Mouse (Mus musculus) embryo, embryonic 10.5 days (tissue): ENCODE results near the gene Dok4.
"Not testable (repeated sequence)": the region's sequence is repeated elsewhere in the genome, so short reads cannot be mapped to it uniquely, and the experiment has no call there.

ENCODE experiments used
- DNase-seq: peaks from one replicate; pipeline ENCODE4 v3.0.0-alpha.2; 2015; ENCODE audit warnings: low spot score

The Dok4 gene

DNA sequence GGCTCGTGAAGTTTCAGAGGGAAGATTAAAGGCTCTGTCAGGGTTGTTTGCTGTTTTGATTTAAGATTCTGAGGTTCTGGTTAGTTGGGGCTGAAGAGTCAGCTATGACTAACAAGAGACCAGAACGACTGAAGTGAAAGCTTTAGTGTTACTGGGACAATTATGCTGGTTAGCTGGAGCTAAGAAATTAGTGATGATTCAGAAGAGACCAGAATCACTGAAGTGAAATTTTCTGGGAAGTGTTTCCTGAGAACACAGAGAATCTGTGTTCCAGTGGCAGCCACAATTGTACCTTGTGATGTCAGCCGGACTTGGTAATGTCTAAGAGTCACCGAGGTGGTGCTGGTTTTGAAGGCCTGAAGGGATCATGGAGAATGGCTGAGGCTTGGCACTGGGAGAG lies 4.6 kb upstream of the Dok4 start:
- DNase-seq = no peak

DNA sequence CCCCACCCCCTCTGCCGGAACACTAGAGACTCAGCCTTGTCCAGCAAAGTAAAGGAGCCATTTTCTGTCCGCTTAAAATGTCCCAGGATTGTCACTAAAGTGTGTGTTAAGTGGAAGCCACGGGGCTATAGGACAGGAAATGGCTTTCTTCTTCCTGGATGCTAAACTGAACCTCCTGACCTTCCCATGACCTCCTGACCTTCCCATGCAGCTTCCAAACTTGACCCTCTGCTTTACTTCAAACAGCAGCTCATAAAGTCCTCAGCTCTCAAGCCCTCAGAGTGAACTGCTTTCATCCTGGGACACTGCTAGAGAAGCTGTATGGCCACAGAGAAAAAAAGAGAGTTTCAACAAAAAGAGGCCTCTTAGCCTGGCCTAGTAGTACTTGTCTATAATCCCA lies 690 bp upstream of the Dok4 start:
- peak; percentile 37 for DNase-seq

DNA sequence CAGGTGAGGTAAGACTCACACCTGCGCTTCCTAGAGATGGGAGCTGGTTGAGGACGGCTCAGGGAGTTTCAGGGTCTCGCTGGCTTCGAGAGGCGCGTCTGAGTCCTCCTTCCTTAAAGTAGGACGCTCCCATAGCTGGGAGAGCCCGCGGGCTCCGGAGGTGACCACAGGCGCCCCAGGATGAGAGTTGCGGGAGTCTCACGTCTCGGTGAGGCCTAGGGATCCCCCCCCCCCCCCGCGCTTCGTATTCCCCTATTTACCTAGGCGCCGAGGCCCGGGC lies 319 bp downstream of the Dok4 start:
- peak; percentile 14 for DNase-seq

DNA sequence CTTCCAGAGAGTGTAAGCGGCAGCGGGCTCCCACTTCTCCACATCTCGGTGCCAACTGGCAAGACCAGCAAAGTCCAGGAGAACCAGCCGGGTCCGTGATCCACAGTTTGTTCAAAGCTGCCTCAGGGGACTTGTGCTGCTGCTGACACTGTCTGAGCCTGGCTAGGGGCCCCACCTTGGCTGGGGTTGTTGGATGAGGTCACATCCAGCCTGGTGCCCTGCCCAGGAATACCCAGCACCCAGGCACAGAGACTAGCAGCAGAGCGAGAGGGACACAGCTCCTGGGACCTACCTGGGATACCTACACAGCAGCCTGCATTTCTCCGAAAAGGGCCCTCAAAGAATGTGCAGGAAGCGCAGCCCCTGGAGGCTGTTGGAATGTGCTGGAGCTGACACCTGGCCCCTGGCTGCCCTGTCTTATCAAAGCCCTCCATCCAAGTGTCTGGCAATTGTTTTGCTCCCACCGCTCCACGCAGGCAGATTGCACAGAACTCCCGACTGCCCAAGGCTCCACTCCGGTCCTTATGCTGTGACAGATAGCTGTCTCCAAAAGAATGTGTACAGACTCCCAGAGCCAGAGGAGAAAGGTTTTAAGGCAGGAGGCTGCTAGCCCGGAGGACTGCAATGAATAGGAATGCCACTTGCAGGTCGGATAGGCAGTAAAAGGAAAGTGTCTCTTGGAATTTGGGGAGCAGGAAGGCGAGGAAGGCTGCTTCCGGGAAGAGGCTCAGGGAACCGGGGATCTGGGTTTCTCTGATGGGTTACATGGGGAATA lies 847 bp downstream of the Dok4 start:
- DNase-seq = peak; percentile 10

DNA sequence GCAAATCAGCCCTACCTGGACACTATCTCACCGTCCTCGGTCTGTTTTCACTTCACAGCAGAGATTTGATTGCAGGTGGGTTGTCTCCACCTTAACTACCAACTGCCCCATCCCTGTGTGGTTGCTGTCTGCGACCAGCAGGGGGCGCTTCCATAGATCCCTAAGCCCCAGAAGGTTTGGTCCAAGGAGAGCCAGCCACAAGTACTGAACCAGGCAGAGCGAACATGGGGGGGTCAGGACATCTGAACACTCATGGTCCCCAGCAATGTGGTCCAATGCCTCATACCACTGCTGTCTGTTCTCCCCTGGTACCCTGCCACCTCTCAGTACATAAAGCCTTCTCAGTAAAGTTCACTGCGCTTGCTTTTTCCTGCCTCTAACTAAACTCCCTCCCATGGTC lies 1.8 kb downstream of the Dok4 start:
- DNase-seq = peak; percentile 80

DNA sequence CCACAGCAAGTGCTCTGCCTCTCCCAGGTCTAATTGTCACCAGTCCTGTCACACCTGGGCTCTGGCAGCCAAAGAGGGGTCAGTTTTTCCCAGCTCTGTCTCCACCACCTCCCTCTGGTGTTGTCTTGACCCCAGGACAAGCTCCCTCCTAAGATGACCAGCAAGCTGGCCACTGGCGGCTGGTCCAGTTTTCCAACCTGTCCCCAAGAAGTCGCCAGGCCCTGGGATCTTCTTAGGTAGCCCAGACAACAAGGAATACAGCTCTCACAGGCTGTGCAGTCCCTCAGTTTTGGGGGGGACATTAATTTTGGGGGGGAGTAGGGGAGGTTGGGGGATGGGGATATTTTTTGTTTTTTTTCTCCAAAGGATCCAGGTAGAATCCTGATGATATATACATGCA lies 3.6 kb downstream of the Dok4 start:
- DNase-seq = no peak

DNA sequence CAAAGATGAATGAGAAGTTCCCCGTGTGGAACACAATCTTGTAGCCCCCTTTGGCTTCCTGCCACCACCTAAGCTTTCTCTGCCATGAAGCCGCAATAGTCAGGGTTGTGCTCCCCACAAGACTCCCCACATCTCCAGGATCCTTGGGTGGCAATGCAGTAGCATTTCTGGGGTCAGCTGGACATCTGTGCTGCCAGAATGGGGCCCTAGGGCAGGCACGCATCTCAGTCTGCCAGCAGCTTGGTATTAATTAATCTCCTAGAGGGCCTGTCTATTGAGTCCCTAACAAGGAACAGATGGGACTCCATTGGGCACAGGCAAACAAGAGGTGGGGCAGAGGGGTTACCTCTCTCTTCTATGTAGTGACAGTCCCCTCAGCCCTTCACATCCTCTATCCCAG lies 4.0 kb downstream of the Dok4 start:
- peak; percentile 48 for DNase-seq

DNA sequence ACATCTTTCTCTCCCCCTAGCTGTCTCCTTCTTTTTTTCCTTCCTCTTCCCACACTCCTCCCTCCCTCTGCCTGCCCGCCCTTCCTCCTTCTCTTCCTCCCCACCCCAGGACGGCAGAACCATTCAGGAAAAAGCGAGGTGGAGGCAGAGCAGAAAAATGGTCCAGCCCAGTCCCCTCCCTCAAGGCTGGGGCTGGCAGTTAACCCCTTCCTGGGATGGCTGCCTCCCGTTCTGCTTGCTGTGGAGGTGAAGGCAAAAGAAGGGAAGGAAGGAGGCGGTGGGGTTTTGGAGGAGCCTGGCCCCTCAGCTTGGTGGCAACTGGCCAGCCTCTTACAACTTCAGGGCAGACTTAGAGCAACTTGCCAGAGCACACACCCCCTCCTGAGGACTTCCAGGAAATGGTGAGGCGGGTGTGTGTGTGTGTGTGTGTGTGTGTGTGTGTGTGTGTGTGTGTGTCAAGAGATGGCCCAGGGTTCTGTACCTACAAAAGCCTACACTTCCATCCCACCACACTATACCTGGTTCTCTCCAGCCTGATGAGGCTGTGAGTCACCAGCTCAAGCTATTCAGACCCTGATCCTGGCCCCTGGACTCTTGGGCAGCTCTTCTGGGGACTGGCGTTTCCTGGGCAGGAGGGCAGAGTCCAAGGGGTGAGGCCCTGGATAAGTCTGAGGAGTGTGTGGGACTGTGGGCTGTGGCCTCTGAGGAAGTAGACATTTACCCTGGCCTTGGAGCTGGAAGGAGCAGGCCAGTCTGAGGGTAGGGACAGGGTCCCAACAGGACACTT lies 4.8 kb downstream of the Dok4 start:
- peak; percentile 76 for DNase-seq

DNA sequence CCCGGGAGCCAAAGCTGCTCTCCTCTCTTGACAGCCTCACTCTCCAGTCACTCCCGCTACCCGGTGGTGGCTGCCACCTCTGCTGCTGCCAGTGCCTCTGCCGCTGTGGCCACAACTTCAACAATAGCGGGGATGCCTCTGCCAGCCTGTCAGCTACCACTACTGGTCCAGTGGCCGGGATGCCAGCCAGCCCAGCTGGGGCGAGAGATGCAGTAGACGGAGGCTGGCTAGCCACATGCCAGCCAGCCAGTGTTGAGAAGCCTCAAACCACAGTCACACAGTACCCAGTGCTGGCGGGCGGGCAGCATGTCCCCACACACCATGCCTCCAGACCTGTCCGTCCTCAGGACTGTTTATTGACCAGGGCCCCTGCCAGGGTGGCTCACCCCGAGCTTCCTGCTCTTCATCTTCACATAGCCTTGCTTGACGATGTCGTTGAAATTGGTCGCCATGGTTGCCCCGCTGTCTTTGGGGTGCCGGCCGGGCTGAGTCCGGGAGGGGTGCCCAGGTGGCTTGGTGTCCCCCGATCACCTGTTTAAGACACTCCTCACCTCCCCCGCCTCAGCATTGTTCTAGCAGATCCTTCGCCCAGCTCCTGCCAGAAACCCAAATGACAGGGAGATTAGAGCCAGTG lies 5.5 kb downstream of the Dok4 start:
- DNase-seq = no peak

DNA sequence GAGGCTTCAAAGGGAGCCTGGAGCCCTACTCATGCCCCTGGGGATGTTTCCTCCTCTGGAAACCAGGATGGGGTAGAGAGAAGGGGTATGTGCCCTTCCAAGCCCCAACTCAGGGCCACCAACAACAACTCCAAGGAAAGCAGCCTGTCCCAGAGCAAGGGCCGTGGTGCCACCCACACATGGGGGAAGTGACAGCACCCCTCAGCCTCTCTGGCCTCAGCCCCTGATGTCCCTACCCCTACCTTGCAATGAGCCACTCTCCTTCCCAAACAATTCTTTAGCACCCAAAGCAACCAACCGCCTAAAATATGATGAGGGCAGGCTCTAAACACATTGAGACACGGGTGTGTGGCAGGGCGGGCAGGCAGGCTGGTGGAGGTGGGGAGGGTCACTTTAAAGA lies 6.1 kb downstream of the Dok4 start:
- DNase-seq = no peak

DNA sequence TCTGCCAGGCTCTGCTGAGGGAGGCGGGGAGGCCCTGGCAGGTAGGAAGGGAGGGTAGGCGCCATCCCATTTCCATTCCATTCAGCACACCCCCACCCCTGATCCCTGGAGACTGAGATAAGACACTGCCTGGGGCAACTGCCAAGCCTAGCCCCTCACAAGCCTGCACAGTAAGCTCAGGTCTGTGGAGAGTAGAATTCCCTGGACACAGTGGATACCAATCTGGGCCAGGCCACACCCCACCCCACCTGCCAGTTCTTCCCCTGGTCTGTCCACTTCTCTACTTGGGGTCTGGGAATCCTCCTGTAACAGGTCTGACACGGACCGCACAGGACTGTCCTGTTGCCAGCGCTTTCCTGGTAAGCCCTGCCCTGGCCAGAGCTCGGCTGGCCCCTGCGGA lies 7.0 kb downstream of the Dok4 start:
- DNase-seq = no peak

DNA sequence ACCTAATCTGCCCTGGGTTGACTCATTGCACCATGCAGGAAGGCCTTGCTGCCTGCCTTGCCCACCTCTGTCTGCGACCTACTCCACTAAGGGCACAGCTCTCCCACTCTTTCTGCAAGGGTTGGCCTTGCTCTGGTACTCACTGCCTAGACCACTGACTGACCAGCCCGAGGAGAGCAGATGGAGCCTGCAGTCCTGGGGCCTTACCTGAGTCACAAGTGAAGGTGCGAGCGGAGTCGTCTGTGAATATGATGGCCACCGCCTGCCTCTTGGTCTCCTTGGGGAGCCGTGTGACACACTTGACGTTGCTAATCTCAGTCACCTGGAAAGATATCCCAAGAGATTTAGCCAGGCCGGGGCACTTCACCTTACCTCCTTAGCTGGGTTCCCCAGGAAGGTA lies 9.2 kb downstream of the Dok4 start:
- DNase-seq = no peak

DNA sequence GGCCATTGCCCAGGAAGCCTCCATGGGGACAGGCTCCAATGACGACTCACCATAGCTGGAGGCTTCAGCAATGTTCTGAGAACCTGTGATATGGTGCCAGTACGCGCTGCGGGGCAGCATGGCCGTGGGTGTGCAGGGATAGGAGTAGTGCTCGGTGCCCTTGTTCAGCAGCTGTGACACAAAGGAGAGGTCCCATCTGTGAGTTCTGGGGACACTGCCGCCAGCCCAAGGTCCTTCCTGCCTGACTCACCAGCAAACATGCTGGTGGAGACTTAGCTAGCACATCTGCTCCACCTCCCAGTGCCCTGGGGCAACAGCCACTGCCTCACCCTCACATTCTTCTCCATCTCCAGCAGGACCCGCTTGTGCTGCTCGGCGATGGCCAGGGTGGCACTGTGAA lies 10.8 kb downstream of the Dok4 start:
- no peak for DNase-seq

DNA sequence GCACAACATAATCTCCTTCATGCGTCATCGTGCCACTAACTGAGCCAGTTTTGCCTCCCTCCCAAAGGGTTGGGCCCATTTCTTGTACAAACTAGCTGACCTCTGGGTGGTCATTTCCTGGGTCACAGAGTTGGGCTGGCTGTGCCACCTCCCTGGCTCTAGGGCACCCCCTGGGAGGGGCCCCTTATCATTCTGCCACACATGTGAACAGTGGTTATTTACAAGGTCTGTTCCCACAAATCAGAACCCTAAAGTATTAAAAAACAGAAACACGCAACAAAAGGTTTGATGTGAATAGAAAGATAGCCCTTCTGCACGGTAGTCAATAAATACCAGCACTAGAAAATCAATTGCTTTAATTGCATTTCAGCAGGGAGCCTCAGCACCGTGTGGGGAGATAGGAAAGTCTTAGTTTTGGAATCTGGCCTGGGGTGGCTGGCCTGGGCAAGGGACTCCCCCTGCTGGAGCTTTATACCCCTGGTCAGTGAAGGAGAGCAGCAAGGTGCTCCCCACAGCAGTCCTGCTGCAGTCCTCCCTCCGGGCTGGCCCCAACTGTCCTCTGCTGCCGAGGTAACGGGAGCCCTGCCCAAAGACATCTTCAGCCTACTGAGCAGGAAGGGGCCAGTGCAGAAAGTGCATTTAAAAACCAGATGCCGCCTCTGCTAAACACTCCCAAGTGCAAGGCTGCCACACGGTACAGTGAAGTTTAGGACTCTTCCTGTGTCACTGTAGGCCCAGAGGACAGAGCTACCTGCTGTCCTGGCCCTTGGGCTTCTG lies 12.0 kb downstream of the Dok4 start:
- no peak for DNase-seq

DNA sequence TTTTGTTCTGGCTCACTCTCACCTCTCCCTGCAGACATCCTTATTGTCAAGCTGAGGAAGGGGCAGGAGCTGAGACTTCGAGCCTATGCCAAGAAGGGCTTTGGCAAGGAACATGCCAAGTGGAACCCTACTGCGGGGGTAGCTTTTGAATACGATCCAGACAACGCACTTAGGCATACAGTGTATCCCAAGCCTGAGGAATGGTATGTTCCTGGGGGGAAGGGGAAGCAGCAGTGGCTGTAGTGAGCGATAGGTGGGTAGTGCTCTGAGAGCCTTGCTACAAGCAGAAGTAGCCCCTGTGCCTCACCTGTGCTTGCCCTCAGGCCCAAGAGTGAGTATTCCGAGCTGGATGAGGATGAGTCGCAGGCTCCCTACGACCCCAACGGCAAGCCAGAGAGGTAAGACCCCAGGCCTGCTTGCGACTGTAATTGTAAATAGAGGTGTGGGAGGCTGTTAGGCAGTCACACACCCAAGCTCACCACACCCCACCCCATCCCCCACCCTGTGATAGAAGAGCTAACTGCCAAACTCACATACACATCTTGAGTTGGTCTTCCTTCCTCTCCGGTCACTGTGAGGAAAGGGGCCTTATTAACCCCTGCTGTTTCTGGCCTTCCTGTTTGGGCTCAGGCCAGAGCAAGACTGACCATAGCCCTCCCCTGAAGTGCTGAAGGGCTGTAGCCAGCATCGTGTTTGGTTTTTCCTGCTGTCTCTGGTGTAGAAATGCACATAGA lies 13.5 kb downstream of the Dok4 start:
- DNase-seq = no peak

DNA sequence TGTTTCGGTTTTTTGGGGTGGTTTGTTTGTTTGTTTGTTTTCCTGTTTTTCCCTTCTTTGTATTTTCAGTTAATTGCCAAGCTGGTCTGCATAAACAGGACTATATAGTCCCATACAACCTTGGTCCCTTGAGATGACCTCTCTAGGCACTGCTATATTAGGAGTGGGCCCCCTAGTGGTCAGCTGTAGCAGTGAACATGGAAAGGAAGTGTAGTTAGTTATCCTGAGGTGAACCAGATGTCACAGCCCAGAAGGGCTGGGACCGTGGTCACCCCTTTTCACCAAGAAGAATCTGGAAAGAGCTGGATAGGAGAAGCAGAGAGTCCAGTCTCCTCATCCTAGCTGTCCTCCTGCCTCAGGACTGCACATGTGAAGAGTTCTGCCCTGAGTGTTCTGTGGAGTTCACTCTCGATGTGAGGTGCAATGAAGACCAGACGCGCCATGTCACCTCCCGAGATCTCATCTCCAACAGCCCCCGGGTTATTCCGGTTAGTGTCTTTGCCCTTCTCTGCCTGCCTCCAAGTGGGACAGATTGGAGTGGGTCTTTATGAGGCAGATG lies 14.7 kb downstream of the Dok4 start:
- peak; percentile 81 for DNase-seq

DNA sequence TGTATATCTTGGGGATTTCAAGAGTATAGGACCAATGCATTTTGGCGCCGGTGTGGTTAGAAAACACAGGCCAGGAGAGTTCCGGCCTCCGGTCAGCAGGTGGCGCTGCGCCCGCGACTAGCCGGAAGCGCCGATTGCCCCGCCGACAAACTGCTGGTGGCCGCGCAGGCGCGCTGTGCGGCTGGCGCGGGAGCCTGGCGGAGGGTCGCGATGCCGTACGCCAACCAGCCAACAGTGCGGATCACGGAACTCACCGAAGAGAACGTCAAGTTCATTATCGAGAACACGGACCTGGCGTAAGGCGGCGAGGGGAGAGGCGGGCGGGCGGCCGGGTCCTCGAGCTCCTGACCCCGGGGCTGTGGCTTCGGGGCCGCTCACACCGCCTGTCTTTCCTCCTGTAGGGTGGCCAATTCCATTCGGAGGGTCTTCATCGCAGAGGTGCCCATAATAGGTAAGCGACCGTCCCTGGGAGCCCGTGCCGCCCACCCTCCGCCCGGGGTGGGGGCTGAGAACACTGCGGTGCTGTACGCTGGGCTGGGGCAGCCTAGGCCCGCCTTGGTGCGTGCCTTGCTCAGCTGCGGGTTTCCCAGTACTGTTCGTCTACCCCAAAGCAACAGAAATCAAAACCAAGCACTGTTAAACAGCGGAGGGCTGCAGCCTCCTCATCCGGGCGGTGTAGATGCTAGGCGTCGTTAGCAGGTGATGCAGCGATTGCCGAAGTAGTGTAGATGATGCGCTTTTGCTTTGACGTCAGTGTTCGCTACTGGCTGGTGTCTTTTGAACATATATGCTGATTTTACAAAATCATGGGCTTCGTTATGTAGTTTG lies 18.6 kb downstream of the Dok4 start, which contains the start of gene Polr2c:
Gene Polr2c, plus strand, starts transcription at position 105 of the 828 bp plus-strand sequence.
- peak; percentile 91 for DNase-seq

DNA sequence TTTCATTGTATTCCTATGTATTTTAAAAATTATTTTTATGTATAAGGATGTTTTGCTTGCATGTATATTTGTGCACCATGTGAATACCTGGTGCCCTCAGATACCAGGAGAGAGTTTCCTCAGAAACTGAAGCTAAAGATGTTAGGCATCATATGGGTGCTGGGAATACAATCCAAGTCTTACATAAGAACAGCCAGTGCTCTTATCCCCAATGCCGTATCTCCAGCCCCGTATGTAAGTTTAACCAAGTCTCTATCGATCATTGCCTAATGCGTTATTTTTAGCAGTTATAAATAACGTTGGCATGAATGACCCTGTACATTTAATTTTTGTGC lies 19.2 kb downstream of the Dok4 start:
- no peak for DNase-seq

DNA sequence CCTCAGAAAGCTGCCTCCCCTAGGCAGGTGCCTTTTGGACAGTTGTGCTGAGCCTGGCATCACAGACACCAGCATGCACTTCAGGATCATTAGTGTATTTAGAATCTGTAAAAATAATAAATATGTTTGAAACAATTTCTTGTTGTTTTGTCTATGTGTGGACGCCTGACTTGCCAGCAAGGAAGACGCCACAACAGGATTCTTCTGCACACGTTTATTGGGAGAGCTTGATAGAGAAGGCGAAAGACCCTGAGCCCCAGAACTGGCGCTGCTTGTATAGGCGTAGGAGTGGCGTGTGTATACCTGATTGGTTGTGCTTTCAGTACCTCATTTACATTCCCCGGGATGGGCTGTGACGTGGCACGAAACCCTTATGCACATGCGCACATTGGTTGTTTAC lies 21.4 kb downstream of the Dok4 start:
- DNase-seq = not testable (repeated sequence)

DNA sequence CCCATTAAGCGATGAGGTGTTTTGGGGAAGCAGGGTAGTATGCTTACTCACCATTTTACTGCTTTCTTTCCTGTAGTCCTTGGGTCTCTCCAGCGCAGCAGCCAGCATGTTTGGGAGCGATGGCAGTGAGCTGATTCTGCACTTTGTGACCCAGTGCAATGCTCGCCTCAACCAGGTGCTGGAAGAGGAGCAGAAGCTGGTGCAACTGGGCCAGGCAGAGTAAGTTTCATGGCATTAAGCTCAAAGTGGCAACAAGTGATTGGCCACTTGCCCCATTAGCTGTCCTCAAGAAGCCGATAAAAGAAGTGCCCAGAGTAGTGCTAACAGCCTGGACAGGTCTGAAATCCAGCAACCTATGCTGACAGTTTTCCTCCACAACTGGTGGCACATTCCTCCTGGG lies 26.1 kb downstream of the Dok4 start:
- DNase-seq = no peak

DNA sequence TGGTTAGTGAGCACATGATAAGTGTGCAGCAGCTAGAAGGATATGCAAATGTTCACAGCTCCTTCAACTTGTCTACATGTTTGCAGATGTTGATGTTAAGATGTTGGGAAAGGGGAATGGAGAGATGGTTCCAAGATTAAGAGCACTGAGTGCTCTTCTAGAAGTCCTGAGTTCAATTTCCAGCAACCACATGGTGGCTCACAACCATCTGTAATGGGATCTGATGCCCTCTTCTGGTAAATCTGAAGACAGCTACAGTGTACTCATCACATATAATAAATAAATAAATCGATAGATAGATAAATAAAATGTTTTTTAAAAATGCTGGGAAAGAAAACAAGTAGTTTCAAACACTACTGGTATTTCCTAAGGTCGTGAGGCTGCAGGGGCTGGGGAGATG lies 34.9 kb downstream of the Dok4 start:
- no peak for DNase-seq
